Mouse (Mus musculus) frontal cortex, postnatal 14 days (tissue): Measurements from ENCODE around the gene Mbtd1.

Experiments
- DNase-seq, 2 experiments: peaks; one replicate each; pipeline ENCODE4 v3.0.0; 2022; ENCODE audit warnings: low spot score in 2 of 2

Gene Mbtd1

DNA sequence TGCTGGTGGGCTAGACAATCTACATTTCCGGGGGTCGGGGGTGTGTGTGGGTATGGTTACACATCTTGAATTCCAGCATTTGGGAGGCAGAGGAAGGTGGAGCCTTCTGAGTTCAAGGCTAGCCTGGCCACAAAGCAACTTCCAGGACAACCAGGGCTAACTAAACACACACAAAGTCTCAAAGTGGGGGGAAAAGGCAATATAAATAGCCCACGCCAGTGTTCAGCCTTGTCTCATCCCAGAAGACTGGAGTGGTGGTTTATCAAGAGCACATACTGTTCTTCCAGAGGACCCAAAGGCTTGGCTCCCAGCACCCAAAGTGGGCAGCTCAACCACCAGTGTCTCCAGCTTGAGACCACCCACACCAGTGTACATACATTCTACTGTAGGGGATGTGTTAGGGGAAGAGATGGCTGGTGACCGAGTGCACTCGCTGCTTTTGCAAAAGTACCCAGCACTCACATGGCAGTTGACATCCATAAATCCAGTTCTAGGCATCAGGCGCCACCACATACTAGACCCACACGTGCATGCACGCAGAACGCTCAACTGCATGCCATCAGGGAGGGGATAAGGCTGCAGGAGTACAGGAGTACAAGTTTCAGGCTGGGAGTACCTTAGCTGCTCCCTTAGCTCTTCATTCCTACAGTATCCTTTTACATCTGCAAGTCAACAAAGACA is 63.4 kb downstream of the Mbtd1 start:
- no peak for DNase-seq

DNA sequence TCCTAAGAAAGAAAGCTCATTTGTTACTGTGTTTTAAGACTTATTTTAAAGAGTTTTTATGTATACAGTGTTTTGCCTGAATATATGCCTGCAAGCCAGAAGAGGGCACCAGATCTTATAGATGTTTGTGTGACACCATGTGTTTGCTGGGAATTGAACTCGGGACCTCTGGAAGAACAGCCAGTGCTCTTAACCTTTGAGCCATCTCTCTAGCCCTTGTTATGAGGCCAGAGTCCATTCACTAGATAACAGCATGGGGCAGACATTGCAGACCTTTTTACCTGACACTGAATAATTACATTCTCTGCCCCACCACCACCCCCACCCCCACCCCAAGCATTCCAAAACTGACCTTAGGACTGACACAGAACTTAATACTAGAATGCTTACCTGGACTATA is 64.4 kb downstream of the Mbtd1 start:
- no peak for DNase-seq

DNA sequence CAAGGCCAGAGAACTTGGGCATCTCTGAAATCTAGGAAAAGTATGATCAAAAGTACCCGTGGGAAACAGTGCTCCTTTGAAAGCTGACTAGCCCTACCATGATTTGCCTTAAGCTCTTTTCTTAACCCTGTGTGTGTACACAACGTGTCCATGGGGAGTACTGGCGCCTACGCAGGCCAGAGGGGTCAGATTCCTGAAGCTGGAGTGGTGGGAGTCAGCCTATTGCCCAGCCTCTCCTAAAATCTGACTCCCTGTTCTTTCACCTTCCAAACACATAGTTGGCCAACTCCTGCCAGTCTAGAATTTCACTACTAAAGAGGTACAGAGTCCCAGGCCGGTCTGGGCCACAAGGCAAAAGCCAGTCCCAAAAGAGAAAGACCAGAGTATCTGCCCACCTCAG is 66.7 kb downstream of the Mbtd1 start:
- no peak for DNase-seq

DNA sequence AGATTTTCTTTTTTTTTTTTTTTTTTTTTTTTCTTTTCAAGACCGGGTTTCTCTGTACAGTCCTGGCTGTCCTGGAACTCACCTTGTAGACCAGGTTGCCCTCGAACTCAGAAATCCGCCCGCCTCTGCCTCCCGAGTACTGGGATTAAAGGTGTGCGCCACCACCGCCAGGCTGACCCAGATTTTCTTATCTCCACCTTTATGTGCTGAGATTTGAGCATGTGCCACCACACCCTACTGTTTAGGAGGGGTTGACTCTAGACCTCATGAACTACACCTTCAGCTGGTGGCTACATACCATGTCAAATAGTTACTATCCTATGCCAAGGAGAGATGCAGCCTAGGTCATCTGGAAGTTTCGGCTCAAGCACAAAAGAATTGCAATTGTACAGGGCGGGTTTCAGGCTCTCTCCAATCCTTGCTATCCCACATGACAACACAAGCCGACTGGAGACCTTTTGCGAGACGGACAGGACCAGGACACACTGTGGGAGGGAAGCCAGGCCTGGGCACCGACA is 69.1 kb downstream of the Mbtd1 start:
- DNase-seq, result no peak

DNA sequence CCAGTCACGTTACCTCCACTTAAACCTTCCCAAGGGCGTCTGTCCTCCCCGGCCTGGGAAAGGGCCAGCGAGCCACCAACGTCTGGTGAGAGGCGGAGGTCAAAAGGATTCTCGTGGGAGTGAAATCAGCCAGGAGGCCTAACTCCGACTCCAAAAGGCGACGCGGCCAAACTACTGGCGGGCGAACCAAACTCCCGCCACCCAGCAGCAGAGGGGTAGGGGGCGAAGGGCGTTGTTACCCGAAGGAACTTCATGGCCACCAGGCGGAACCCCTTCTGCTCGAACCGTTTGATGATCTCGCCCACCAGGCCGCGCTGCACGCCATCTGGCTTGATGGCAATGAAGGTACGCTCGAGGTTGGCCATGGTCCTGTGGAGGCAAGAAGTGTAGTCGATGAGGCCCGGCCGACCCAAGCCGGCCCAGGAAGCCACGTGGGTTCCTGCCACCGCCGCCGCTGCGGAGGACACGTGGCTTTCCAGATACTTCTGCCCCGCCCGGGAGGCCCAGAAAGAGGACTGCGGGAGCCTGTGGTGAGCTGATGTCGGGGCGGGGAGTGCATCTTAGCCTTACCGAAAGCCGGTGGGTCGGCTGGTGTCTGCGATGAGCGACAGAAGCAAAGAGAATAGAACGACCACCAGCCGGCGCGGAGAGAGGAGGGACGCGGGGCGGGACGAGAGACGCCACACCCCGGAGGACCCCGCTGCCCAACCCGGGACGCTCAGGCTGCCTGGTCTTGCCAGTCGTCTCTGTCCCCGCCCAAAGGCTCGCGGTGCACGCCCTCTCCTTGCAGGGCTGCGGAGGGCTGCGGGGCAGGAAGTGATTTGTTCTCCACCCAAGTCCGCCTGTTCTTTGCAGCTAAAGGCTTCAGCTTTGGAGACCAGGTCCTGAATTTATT is 69.9 kb downstream of the Mbtd1 start:
- peak; percentile 78 to 84 for DNase-seq

DNA sequence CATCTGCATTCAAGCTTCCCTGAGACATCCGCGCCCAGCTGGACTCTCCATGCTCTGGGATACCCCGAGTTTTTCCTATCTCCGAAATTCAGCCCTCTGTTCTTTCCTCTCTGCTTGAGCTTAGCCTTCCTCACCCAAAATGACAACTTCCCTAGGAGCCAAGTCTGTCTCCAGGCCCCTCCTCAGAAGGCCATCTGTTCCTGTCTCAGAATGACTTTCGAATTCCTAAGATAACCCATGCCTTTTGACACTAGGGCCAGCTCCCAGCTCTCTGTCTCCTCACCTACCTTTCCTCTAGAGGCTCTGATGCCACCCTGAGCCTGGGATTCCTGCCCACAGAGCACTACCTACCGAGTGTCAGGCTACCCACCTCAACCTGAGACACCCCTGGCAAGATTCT is 70.5 kb downstream of the Mbtd1 start, which contains the start of gene Nme2:
TSS of gene Nme2 (minus strand) at position 101 of the 400 bp plus-strand sequence.
- no peak for DNase-seq

DNA sequence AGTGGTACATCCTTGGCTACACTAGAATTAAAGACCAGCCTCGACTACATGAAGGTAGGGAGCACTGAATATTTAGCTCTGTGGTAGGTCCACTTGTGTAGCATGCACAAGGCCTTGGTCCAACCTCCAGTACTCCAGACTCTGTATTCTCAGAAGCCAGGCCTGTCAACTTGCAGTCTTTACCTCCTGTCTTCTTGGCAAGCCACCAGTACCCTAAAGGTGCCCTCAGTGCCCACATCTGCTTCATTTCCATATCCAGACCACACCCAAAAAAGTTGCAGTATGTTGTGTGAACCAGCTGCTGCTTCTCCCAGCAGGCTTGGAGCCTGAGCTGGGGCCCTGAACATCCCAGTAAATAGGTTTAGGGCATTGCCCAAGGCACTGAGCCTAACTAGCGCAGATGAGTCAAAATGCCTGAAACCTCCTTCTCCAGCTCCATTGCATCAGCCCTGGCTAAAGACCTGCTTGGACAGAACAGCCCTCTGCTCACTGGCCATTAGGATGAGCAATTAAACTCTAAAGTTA is 71.4 kb downstream of the Mbtd1 start:
- DNase-seq, result peak in 1 of 2 experiments; percentile 17

DNA sequence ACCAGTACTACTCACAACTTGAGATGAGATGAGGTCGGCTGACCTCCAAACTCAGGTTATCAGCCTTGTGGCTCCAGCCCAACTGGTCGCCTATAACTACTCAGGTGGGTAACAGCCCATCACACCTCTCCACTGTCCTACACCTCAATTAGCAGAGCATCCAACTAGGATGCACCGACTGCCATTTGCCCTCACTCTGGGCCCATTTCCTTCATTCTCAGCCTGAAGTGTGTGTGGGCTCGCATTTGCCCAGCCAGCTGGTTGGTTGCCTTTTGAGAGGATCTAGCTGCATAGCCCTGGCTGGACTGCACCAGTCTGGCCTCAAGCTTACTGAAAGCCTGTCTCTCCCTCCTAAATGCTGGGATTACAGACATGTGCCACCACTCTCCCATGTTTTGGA is 72.1 kb downstream of the Mbtd1 start:
- DNase-seq, result no peak

DNA sequence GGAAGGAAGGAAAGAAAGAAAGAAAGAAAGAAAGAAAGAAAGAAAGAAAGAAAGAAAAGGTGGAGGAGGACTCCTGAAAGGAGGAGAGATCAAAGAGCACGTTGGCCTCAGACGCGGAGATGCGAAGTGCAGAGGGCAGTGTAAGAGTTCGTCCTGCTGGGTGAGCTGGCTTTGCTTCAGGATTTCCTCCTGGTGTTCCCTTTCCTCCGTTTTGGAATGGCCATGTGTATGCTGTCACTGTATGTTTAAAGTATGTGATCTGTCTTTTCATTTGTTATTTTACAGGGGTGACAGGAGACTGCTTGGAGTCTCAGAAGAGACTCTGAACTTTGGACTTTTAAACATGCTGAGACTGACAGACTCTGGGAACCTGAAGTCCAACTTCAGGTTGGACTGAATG is 75.8 kb downstream of the Mbtd1 start:
- no peak for DNase-seq

DNA sequence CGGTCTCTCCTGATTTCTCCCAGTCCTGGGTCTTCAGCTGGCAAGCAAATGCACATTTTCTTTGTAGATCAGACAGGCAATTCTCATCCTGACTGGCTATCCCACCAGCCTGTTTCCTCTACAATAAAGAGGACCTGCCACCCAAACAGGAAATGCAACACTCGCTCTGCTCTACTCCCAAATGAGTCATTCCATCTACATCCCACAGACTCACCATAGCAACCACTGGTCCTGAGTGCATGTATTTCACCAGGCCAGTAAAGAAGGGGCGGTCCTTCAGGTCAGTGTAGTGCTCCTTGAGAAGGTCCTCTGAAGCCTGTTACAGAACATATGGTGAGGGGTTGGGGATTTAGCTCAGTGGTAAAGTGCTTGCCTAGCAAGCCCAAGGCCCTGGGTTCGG is 77.4 kb downstream of the Mbtd1 start:
- no peak for DNase-seq

DNA sequence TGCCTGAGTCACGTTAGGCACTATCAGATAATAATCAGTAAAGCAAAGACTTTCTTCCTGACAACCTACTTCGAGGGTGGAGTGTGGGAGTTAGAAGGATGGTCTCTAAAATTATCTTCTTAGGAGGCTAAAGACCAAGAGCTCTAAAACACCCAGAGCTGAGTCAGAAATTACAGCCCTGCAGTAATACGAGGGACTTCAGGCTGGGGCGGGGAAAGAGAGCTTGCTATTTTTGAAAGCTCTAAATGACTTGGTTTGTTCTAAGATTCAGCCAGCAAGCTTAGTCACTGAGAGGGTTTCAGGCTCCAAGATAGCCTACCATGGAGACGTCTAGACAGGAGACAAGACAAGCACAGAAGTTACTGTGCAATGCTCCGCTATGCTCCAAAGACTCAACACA is 79.7 kb downstream of the Mbtd1 start:
- no peak for DNase-seq

DNA sequence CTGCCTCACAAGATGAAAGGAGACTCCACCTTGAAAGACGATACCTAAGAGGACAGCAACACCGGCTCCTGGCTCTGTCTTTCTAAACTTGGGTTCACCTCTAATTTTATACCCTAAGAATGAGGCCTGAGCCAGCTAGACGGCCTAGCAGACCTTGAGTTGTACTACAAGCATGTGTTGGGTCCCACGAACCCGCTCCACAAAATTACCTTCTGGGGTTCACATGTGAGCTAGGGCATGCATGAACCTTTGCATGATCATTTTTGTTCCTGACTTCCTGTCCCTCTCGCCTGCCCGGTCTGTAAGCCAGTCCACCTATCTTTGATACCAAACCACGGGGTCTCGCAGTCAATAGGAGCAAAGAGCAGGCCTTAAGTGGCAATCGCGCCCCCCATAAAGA is 81.7 kb downstream of the Mbtd1 start:
- DNase-seq, result no peak

DNA sequence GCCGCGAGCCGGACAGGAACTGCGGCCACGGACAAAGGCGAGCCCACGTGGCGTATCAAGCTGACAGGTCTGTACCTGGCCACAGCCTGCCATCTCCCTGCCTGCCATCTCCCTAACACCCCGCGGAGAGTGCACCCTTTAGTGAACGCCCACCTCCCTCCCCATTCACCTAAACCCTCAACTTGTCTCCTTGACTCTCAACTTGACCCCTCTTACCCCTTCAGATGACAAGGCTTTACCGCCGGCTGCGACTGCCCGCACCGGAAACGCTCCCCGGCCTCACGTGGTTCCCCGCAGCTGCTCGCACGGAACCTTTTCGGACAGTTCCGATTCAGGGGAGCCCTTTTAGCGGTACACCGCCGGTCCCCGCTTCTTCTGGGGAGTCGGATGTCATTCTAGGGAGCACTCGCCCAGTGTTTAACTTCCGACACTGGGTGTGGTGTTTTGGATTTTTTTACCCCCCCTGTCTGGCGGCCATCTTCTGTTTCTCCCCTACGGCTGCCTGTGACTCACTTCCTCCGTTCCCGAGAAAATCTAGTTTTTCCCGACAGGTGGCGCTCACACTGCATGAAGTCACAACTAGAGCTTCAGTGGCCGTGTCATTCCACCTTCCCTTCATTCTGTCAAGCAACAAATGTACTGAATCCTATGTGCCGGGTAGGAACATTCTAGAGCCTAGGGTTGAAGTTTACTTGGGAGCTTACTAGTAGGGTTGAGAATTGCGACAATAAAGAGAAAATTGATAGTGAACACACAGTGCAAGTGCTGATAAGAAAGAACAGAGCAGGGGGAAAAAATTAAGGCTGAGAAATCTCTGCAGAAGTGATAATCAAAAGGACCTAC is 82.6 kb downstream of the Mbtd1 start, which contains the start of the genes Gm20390 and Nme1:
TSS of gene Gm20390 (minus strand) at position 289 of the 843 bp plus-strand sequence.
TSS of gene Nme1 (minus strand) at position 517 of the 843 bp plus-strand sequence.
- peak; percentile 96 to 98 for DNase-seq

DNA sequence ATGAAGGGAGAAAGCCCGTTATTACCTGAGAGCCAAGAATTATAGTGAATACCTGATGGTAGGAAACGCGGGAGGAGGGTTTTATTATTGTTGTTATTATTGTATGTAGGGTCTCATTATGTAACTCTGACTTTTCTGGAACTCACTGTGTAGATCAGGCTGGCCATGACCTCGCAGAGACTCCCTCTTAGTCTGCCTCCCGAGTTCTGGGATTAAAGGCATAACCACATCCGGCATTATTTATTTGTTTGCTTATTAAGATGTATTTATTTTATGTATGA is 83.1 kb downstream of the Mbtd1 start:
- DNase-seq, result no peak

DNA sequence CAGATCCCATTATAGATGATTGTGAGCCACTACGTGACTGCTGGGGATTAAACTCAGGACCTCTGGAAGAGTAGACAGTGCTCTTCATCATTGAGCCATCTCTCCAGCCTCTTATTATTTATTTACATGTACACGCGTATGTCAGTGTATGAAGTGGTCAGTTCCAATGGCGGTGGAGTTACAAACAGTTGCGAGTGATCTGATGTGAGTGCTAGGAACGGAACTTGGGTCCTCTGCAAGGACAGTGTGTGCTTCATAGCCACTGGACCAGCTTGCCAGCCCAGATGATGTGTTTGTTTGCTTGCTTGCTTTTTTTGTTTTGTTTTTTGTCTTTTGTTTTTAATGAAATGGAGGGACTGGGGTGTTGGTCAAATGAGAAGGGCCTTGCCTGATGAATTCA is 83.5 kb downstream of the Mbtd1 start:
- no peak for DNase-seq

DNA sequence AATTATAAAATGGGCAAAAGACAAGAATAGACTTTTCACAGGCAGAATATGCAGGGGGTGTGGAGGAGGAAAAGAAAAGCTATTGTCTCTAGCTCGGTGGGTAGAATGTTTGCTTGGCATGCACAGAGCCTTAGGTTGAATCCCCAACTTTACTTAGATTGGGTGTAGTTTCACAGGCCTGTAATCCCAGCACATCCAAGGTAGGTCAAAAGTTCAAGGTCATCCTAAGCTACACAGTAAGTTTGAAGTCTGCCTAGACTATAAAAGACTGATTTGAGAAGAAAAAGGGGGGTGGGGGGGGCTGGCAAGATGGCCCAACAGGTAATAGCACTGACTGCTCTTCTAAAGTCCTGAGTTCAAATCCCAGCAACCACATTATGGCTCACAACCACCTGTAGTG is 84.1 kb downstream of the Mbtd1 start:
- DNase-seq, result no peak

DNA sequence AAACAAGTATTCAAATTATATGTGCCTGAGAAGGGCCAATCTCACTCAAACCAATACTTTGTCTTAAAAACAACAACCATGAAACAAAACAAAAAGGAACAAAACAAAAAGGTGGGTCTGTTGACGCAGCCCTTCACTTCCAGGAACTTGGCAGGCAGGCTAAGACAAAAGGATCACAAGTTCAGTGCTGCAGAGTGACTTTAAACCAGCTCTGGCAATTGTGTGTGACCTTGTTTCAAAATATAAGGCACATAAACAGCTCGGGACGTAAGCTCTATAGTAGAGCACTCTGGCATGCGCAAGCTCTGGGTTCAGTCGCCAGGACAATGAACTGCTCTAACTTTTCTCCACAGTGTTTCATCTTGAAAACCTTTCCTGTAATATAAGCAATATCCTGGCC is 87.3 kb downstream of the Mbtd1 start:
- no peak for DNase-seq

DNA sequence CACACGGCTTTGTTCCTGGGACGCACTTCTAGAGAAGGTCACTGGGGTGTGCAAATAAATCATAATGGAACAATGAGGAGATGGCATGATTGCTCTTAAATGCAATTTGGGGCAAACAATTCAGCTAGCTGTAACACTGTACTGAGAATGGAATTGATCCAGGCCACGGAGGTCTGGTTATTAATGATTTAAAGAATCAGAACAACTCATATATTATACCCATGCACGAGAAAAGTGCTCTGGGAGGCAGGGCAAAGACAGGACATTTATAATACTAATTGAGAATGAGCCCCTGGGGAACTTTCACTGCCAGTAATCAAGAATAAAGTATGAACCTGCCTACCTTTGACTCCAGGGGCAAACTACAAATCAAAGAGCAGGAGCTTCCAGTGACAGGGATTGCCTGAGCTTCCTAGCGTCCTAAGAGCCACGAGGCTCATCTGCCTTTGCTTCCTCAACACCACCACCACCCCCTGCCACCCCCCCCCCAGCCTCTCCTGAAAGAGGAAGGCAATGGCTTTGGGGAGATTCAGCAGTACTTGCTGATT is 93.9 kb downstream of the Mbtd1 start:
- DNase-seq, result no peak

DNA sequence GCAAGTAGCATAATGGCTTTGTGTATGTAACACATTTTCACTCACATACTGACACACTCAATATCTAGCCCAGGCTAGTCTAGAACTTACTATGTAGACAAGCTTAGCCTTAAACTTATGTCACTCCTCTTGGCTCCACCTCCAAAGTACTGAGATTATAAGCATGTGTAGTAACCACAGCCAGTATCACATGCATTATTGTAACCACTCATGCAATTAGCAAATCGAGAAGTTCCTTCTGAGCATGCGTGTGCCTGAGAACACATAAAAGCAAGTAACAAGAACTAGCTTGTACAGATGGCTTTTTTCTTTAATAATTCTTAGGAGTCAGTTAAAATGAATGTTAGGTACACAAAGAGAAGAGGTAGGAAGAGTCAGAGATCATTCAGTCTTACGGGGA is 99.0 kb downstream of the Mbtd1 start:
- DNase-seq, result no peak

DNA sequence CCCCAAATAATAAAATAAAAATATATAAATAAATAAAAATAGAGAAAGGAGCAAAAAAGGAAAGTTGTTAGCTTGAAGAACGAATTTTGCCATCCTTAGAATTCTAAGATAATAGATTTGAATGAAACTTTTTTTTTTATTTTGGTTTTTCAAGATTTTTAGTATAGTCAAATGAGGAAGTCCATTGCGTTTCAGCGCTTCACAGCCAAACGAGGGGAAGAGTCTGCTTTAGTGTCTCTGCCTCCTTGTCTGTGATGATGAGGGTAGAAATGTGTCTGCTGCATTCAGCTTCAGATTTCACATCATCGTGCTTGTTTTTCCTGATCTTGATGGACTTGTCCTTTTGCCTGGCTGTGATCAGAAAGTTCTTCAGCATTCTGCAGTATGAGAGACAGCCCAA is 99.6 kb downstream of the Mbtd1 start:
- DNase-seq, result no peak

DNA sequence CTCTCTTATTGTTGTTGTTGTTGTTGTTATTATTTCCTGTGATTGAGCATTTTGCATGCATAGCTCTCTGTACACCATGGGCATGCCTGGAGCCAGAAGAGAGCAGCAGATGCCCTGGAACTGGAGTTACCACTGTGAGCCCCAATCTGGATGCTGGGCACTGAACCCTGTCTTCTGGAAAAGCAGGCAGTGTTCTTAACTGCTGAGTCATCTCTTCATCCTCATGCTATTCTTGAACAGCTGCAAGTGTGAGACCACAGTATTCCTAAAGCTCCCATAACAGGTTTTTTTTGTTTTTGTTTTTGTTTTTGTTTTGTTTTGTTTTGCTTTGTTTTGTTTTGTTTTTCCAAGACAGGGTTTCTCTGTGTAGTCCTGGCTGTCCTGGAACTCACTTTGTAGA is 100.6 kb downstream of the Mbtd1 start:
- no peak for DNase-seq

DNA sequence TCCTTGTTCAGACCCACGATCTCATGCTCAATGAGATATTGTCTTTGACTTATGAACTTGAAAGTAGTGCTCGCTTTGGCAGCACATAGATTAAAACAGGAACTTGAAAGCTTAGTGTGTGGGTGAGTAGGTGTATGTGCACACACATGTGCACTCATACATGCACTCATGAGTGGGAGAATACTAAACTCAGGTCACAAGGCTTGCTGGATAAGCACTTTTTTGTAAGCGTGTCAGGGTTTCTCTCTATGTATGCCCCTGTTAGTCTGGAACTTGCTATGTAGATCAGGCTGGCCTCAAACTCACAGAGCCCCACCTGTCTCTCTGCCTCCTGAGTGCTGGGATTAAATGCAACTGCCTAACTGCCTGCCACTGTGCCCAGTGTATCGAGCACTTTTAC is 101.4 kb downstream of the Mbtd1 start:
- no peak for DNase-seq
